Mouse (Mus musculus) CH12.LX (cell line): ENCODE results near the gene Ogt. TPM values are rescaled to one million over a fixed set of nuclear protein-coding genes. Genes with fewer than 3 reads are reported as not detected.

Experiments
- DNase-seq: peaks from one replicate; pipeline ENCODE4 v3.0.0-alpha.2; 2013; ENCODE audit errors: extremely low read depth
- H3K27ac ChIP-seq: 2 replicates; pipeline ENCODE4 v1.5.1; 2012; ENCODE audit warnings: low read depth, mild to moderate bottlenecking, control low read depth, moderate library complexity; ENCODE audit not compliant: insufficient read depth
- H3K27me3 ChIP-seq: replicated peaks from 2 replicates; pipeline ENCODE3; 2012; ENCODE audit warnings: inconsistent platforms
- H3K36me3 ChIP-seq, 2 experiments: replicated peaks in 1 of 2; 2 replicates each; pipeline versions ENCODE3 to v1.6.1; 2012; ENCODE audit warnings: inconsistent platforms in 1 of 2, low read length in 1 of 2, mild to moderate bottlenecking in 1 of 2, mixed read lengths in 1 of 2, moderate library complexity in 1 of 2; ENCODE audit not compliant: control insufficient read depth in 1 of 2, insufficient read depth in 1 of 2
- H3K4me1 ChIP-seq, 2 experiments: 2 replicates each; pipeline ENCODE4 v1.6.1; 2012; ENCODE audit warnings: inconsistent platforms in 1 of 2, moderate library complexity in 1 of 2; ENCODE audit not compliant: insufficient read depth in 2 of 2, control insufficient read depth in 1 of 2
- H3K4me2 ChIP-seq: 2 replicates; pipeline ENCODE4 v1.6.1; 2012; ENCODE audit warnings: low read depth, mild to moderate bottlenecking, control low read depth; ENCODE audit not compliant: poor library complexity, insufficient read depth, severe bottlenecking
- H3K4me3 ChIP-seq, 3 experiments: fragments of 150-350 bp in 1 of 3; sonication (generic) in 1 of 3; replicated peaks in 1 of 3; 2 replicates each; pipeline versions ENCODE3 to v1.5.1; 2011 to 2012; ENCODE audit warnings: low read depth in 2 of 3, low read length in 2 of 3, mild to moderate bottlenecking in 2 of 3, moderate library complexity in 2 of 3, control low read depth in 1 of 3, improper control_type of control experiment in 1 of 3, inconsistent platforms in 1 of 3, mixed read lengths in 1 of 3; ENCODE audit not compliant: poor library complexity in 1 of 3
- H3K79me2 ChIP-seq: replicated peaks from 2 replicates; pipeline ENCODE4 v1.6.1; 2012; ENCODE audit warnings: mild to moderate bottlenecking, moderate library complexity; ENCODE audit not compliant: control insufficient read depth, poor library complexity, insufficient read depth, severe bottlenecking; ENCODE audit errors: extremely low read depth
- H3K9ac ChIP-seq: 2 replicates; pipeline ENCODE4 v1.6.1; 2012; ENCODE audit warnings: low read depth, mild to moderate bottlenecking, control low read depth, moderate library complexity; ENCODE audit not compliant: insufficient read depth
- H3K9me3 ChIP-seq: replicated peaks from 2 replicates; pipeline ENCODE3; 2012; ENCODE audit warnings: low read length, inconsistent platforms, mixed read lengths
- EP300 ChIP-seq: IDR thresholded peaks from 2 replicates; pipeline ENCODE4 v1.6.1; 2011; ENCODE audit warnings: low read length, improper control_type of control experiment
- GABPA ChIP-seq: IDR thresholded peaks from 2 replicates; pipeline ENCODE4 v1.6.1; 2012; ENCODE audit warnings: low read depth, low read length, improper control_type of control experiment, inconsistent platforms; ENCODE audit not compliant: insufficient replicate concordance
- HCFC1 ChIP-seq: IDR thresholded peaks from 2 replicates; pipeline ENCODE4 v1.6.1; 2012; ENCODE audit warnings: low read depth, mild to moderate bottlenecking, inconsistent platforms, low read length, improper control_type of control experiment
- IRF4 ChIP-seq: IDR thresholded peaks from 2 replicates; pipeline ENCODE4 v1.6.1; 2014; ENCODE audit warnings: low read depth, mild to moderate bottlenecking, inconsistent platforms, low read length, improper control_type of control experiment
- JUN ChIP-seq: IDR thresholded peaks from 2 replicates; pipeline ENCODE4 v1.6.1; 2011; ENCODE audit warnings: low read depth, mild to moderate bottlenecking, low read length, improper control_type of control experiment, moderate library complexity; ENCODE audit not compliant: insufficient read depth
- KAT2A ChIP-seq: IDR thresholded peaks from 2 replicates; pipeline ENCODE4 v1.6.1; 2012; ENCODE audit warnings: low read length, improper control_type of control experiment, inconsistent platforms; ENCODE audit not compliant: insufficient replicate concordance
- MAFK ChIP-seq: IDR thresholded peaks from 2 replicates; pipeline ENCODE4 v1.6.1; 2011; ENCODE audit warnings: low read length, improper control_type of control experiment; ENCODE audit not compliant: insufficient replicate concordance
- MAZ ChIP-seq: IDR thresholded peaks from 2 replicates; pipeline ENCODE4 v1.6.1; 2012; ENCODE audit warnings: low read depth, mild to moderate bottlenecking, inconsistent platforms, low read length, improper control_type of control experiment, moderate library complexity
- MEF2A ChIP-seq: IDR thresholded peaks from 2 replicates; pipeline ENCODE4 v1.6.1; 2014; ENCODE audit warnings: low read depth, mild to moderate bottlenecking, inconsistent platforms, low read length, improper control_type of control experiment, borderline replicate concordance
- MXI1 ChIP-seq: IDR thresholded peaks from 2 replicates; pipeline ENCODE4 v1.6.1; 2011; ENCODE audit warnings: mild to moderate bottlenecking, low read depth, low read length, improper control_type of control experiment
- POLR2A ChIP-seq: IDR thresholded peaks from 2 replicates; pipeline ENCODE4 v1.6.1; 2011; ENCODE audit warnings: low read depth, mild to moderate bottlenecking, improper control_type of control experiment, low read length
- POLR2AphosphoS2 ChIP-seq: IDR thresholded peaks from 2 replicates; pipeline ENCODE4 v1.6.1; 2011; ENCODE audit warnings: low read depth, low read length, improper control_type of control experiment
- RCOR1 ChIP-seq: conservative IDR thresholded peaks from 2 replicates; pipeline ENCODE4 v1.6.1; 2012; ENCODE audit warnings: low read depth, mild to moderate bottlenecking, inconsistent platforms, low read length, improper control_type of control experiment
- SIN3A ChIP-seq: IDR thresholded peaks from 2 replicates; pipeline ENCODE4 v1.6.1; 2012; ENCODE audit warnings: low read length, improper control_type of control experiment, inconsistent platforms
- SMC3 ChIP-seq: IDR thresholded peaks from 2 replicates; pipeline ENCODE4 v1.6.1; 2011; ENCODE audit warnings: low read depth, low read length, improper control_type of control experiment
- USF2 ChIP-seq: conservative IDR thresholded peaks from 2 replicates; pipeline ENCODE4 v1.6.1; 2011; ENCODE audit warnings: low read depth, low read length, improper control_type of control experiment
- ZC3H11A ChIP-seq: IDR thresholded peaks from 2 replicates; pipeline ENCODE4 v1.6.1; 2012; ENCODE audit warnings: low read depth, mild to moderate bottlenecking, inconsistent platforms, low read length, improper control_type of control experiment
- ZMIZ1 ChIP-seq: IDR thresholded peaks from 2 replicates; pipeline ENCODE4 v1.6.1; 2012; ENCODE audit warnings: low read depth, mild to moderate bottlenecking, inconsistent platforms, low read length, improper control_type of control experiment
- dilution Hi-C: fragments of 300-500 bp; cut with MboI; formaldehyde crosslinking; loops from 2 replicates; pipeline ENCODE4 v1.14.3; 2020; ENCODE audit warnings: low sequenced_read_pairs; ENCODE audit not compliant: extremely low pct_unique_long_range_greater_than_20kb, extremely low pct_ligation_motif_present
- in situ Hi-C: fragments of 300-500 bp; cut with MboI; formaldehyde crosslinking; loops from 3 replicates; pipeline ENCODE4 v1.14.3; 2019; ENCODE audit warnings: low sequenced_read_pairs, low pct_ligation_motif_present, low pct_unique_long_range_greater_than_20kb, mixed read lengths
- polyA plus RNA-seq: library from polyadenylated mRNA; unstranded; fragments of >175 nt; gene quantifications from 2 replicates; pipeline ENCODE4 v1.2.1, GENCODE M21; 2012; ENCODE audit warnings: low read depth; ENCODE audit not compliant: insufficient read length
- total RNA-seq, 2 experiments: library from RNA; depleted of rRNA; stranded (reverse); fragments of 300-350 nt in 1 of 2; fragments of >200 nt in 1 of 2; gene quantifications; 2 replicates each; pipeline ENCODE4 v1.2.3; 2012 to 2014

Ogt gene
- total and polyA plus RNA-seq, 3 experiments, result 55.4 to 62.8 (median 62.3) TPM

- Histone ChIP-seq H3K27ac (no peak overlapping the region), H3K79me2 (no peaks in the 10 kb centered on the region), H3K4me1 (no peaks in the 10 kb centered on the region), H3K27me3 (no peaks in the 10 kb centered on the region), H3K9me3 (no peaks in the 10 kb centered on the region), H3K4me3 (no peak overlapping the region), H3K4me2 (no peak overlapping the region), H3K36me3 (no peaks in the 10 kb centered on the region), H3K9ac (no peak overlapping the region)
- no peak for DNase-seq
- in situ Hi-C loops, result no loop called here
- dilution Hi-C loops, result no loop called here
- TF ChIP-seq RCOR1 (no peak), SMC3 (no peak), MEF2A (no peak), ZC3H11A (no peak), HCFC1 (no peak), SIN3A (no peak), GABPA (no peak), POLR2A (no peak), MXI1 (no peak), JUN (no peak), EP300 (no peak), IRF4 (no peak), ZMIZ1 (no peak)
These were observed 22.0 kb upstream of the Ogt start for GRCm38 (mm10) chrX:101617889-101618288.

GRCm38 (mm10) chrX:101620317-101620716 is 19.5 kb upstream of the Ogt start:
- Histone ChIP-seq H3K27me3 (no peaks in the 10 kb centered on the region), H3K79me2 (no peaks in the 10 kb centered on the region), H3K9ac (no peak overlapping the region), H3K27ac (no peak overlapping the region), H3K4me2 (no peak overlapping the region), H3K4me3 (no peak overlapping the region), H3K4me1 (no peaks in the 10 kb centered on the region), H3K36me3 (no peaks in the 10 kb centered on the region), H3K9me3 (no peaks in the 10 kb centered on the region)
- dilution Hi-C loops, result no loop called here
- DNase-seq, result no peak
- in situ Hi-C loops, result no loop called here
- TF ChIP-seq USF2 (no peak), GABPA (no peak), POLR2AphosphoS2 (no peak), MAFK (no peak), KAT2A (no peak), MAZ (no peak)
